Mouse (Mus musculus) midbrain, embryonic 15.5 days (tissue): ENCODE data around the gene Usp33. TPM values are rescaled to one million over a fixed set of nuclear protein-coding genes. Genes with fewer than 3 reads are reported as not detected.

ENCODE experiments used
- ATAC-seq: fragments of 200-750 bp; cut with Nextera tagmentation; replicated peaks from 2 replicates; pipeline ENCODE4 v1.8.0; 2017; ENCODE audit warnings: moderate TSS enrichment
- H3K27ac ChIP-seq: fragments of 300-500 bp; sonication (generic); 2 replicates; pipeline ENCODE4 v1.5.1; 2015; ENCODE audit warnings: mild to moderate bottlenecking, inconsistent platforms
- H3K27me3 ChIP-seq: fragments of 300-500 bp; sonication (generic); replicated peaks from 2 replicates; pipeline ENCODE4 v1.6.1; 2015; ENCODE audit warnings: inconsistent platforms
- H3K36me3 ChIP-seq: fragments of 300-500 bp; sonication (generic); replicated peaks from 2 replicates; pipeline ENCODE4 v1.6.1; 2015; ENCODE audit warnings: inconsistent platforms
- H3K4me1 ChIP-seq: fragments of 300-500 bp; sonication (generic); 2 replicates; pipeline ENCODE4 v1.6.1; 2015; ENCODE audit warnings: inconsistent platforms
- H3K4me2 ChIP-seq: fragments of 300-500 bp; sonication (generic); 2 replicates; pipeline ENCODE4 v1.6.1; 2015; ENCODE audit warnings: inconsistent platforms, mild to moderate bottlenecking, moderate library complexity
- H3K4me3 ChIP-seq: fragments of 300-500 bp; sonication (generic); 2 replicates; pipeline ENCODE4 v1.5.1; 2015; ENCODE audit warnings: mild to moderate bottlenecking, inconsistent platforms
- H3K9ac ChIP-seq: fragments of 300-500 bp; sonication (generic); 2 replicates; pipeline ENCODE4 v1.6.1; 2015; ENCODE audit warnings: mild to moderate bottlenecking, inconsistent platforms
- H3K9me3 ChIP-seq: fragments of 300-500 bp; sonication (generic); 2 replicates; pipeline ENCODE4 v1.6.1; 2016; ENCODE audit warnings: inconsistent platforms
- WGBS: fragments of 180-500 bp; shearing (Covaris S2); methylation state at CpG from one replicate; pipeline ENCODE4 v1.1.7; 2015; ENCODE audit warnings: mixed read lengths; 5-methylcytosine and 5-hydroxymethylcytosine counted together
- polyA plus RNA-seq: library from polyadenylated mRNA; unstranded; fragments of >200 nt; fragmentation: Nextera tagmentation; extraction: Ambion mirVana; gene quantifications from 2 replicates; pipeline ENCODE4 v1.2.1, GENCODE M21; 2015

Usp33 gene
- polyA plus RNA-seq, 1 experiment from 2014 or later: 92.8 TPM

DNA sequence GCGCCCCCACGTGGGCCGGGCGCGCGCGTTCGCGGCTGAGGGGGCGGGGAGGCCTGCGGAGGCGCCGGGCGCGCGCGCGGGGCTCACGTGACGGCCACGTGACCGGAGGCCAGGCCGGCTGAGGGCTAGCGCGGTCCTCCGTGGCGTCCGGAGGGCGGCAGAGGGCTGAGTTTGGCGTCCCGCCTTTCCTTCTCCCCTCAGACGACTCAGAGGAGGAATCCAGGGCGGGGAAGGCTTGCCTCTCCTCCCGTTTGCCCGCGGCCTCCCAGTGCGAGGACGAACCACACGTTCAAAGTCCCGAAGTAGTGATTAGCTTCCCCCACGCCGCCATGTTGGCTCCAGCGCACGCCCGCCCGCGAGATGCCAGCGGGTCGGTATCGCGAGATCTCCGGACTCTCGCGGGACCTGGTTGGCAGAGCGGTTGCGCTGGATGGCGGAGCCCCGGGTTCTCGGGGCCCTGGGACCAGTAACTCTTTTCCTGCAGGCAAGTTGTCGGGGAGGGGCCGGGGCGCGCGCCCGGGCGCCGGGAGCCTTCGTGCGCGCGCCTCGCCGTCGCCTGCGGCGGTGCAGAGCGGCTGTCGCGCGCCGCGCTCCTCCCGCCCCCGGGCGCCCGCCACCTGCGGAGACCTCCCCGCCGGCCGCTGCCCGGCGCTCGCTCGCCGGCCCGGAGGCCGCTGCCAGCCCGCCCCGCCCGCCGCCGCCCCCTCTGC, 50.2 kb downstream of the Usp33 start:
- peak; percentile 93 for ATAC-seq
- under 1% methylated on average over 87 of the region's 102 CpGs for WGBS
- Histone ChIP-seq H3K4me2 (peak overlapping the region; percentile 70), H3K27ac (peak overlapping the region; percentile 100), H3K4me1 (peaks cover 26% of the 10 kb centered on the region), H3K27me3 (no peaks in the 10 kb centered on the region), H3K9me3 (no peaks in the 10 kb centered on the region), H3K9ac (peak overlapping the region; percentile 90), H3K36me3 (no peaks in the 10 kb centered on the region; the same call in 1 of the 2 replicates), H3K4me3 (peak overlapping the region; percentile 85)

- Histone ChIP-seq H3K27me3 (no peaks in the 10 kb centered on the region), H3K9ac (peak overlapping the region; percentile 90), H3K4me1 (peaks cover 30% of the 10 kb centered on the region), H3K27ac (peak overlapping the region; percentile 100), H3K4me2 (peak overlapping the region; percentile 67), H3K36me3 (no peaks in the 10 kb centered on the region; the same call in 1 of the 2 replicates), H3K9me3 (no peaks in the 10 kb centered on the region), H3K4me3 (peak overlapping the region; percentile 85)
- ATAC-seq: no peak
- under 1% methylated on average over 10 of the region's 10 CpGs for WGBS
These were observed 50.7 kb downstream of the Usp33 start for GRCm38 (mm10) chr3:152396988-152397314.

DNA sequence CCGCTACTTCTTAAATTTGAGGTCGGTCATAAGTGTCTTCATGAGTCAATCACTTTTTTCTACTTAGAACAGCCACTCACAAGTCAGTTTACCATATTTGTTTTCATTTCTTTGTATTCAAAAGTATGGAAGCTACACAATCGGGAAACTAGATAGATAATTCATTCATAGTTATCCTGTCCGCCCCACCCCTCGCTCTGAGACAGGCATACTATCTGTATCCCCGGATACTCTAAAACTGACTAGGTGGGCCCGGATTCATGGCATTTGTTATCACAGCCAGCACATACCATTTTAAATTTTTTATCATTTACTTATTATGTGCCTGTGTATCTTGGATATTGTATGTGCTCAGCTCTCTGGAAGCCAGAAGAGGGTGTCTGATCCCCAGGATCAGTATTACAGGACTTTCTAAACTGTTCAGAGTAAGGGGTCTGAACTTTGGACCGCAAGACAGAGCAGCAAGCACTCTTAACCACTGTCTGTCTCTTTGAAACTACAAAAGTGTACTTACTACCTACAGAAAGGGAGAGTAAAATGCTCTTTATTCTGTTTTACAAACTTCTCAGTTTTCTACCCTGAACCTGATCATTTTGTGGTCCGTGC, 51.2 kb downstream of the Usp33 start:
- no peak for ATAC-seq
- 59% methylated on average over 9 of the region's 9 CpGs for WGBS
- Histone ChIP-seq H3K4me3 (peak overlapping the region; percentile 85), H3K4me1 (peaks cover 30% of the 10 kb centered on the region), H3K9ac (peak overlapping the region; percentile 90; the same call in 1 of the 2 replicates), H3K27me3 (no peaks in the 10 kb centered on the region), H3K27ac (no peak overlapping the region), H3K9me3 (no peaks in the 10 kb centered on the region), H3K4me2 (peak overlapping the region; percentile 67), H3K36me3 (no peaks in the 10 kb centered on the region; the same call in 1 of the 2 replicates)

- H3K4me3 ChIP-seq: no peak overlapping the region
- no peak overlapping the region for H3K4me2 ChIP-seq
- H3K27ac ChIP-seq: no peak overlapping the region
- H3K36me3 ChIP-seq: no peaks in the 10 kb centered on the region
- WGBS: 86% methylated on average over 5 of the region's 5 CpGs
- H3K27me3 ChIP-seq: no peaks in the 10 kb centered on the region
- no peaks in the 10 kb centered on the region for H3K9me3 ChIP-seq
- no peak for ATAC-seq
- H3K4me1 ChIP-seq: peaks cover 16% of the 10 kb centered on the region
- H3K9ac ChIP-seq: no peak overlapping the region
These were observed 54.2 kb downstream of the Usp33 start for GRCm38 (mm10) chr3:152400441-152400840.

GRCm38 (mm10) chr3:152400875-152401274, 54.6 kb downstream of the Usp33 start:
- no peaks in the 10 kb centered on the region for H3K9me3 ChIP-seq
- no peak for ATAC-seq
- no peaks in the 10 kb centered on the region for H3K27me3 ChIP-seq
- peaks cover 16% of the 10 kb centered on the region for H3K4me1 ChIP-seq
- no peak overlapping the region for H3K4me2 ChIP-seq
- no peaks in the 10 kb centered on the region for H3K36me3 ChIP-seq
- H3K9ac ChIP-seq: no peak overlapping the region
- no peak overlapping the region for H3K4me3 ChIP-seq
- WGBS: 89% methylated on average over 3 of the region's 3 CpGs
- H3K27ac ChIP-seq: no peak overlapping the region

GRCm38 (mm10) chr3:152401964-152402670, 55.8 kb downstream of the Usp33 start:
- Histone ChIP-seq H3K36me3 (no peaks in the 10 kb centered on the region), H3K27me3 (no peaks in the 10 kb centered on the region), H3K9ac (no peak overlapping the region), H3K9me3 (no peaks in the 10 kb centered on the region), H3K27ac (no peak overlapping the region), H3K4me3 (no peak overlapping the region), H3K4me2 (no peak overlapping the region), H3K4me1 (peaks cover 14% of the 10 kb centered on the region)
- 85% methylated on average over 7 of the region's 7 CpGs for WGBS
- no peak for ATAC-seq

DNA sequence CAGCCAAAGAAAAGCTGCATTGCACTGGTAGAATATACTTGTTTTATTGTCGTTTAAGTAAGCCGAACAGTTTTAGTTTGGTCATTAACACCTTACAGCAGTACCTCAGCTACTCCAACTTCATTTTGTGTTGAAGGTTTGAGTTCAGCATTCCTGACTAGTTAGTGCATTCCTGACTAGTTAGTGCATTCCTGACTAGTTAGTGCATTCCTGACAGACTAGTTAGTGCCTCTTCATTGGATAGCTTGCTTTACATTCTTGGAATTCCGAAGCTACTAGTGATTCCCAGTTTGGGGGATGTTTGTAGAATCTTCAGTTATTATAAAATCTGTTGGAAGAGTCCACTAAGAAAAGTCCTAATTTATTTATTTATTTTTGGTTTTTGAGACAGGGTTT, 56.4 kb downstream of the Usp33 start:
- Histone ChIP-seq H3K27ac (no peak overlapping the region), H3K4me2 (no peak overlapping the region), H3K9me3 (no peaks in the 10 kb centered on the region), H3K27me3 (no peaks in the 10 kb centered on the region), H3K36me3 (no peaks in the 10 kb centered on the region), H3K4me3 (no peak overlapping the region), H3K4me1 (peaks cover 8% of the 10 kb centered on the region), H3K9ac (no peak overlapping the region)
- no peak for ATAC-seq
- 95% methylated on average over 3 of the region's 3 CpGs for WGBS

DNA sequence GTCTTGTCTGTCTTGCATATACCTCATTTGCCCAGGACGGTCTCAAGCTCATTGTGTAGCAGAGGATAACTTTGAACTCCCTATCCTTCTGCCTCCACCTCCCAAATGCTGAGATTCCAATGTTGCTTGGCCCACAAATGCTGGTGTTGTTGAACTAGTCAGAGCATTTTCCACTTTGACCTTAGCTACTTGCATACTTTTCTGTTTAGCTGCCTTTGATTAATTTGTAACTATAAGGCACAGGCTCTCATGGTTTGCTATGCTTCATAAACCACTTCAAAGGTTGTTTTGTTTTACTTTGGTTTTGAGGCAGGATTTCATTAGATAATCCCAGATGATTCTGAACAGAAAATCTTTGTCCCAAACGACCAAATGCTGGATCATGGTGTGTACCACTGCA, 57.5 kb downstream of the Usp33 start:
- no peaks in the 10 kb centered on the region for H3K9me3 ChIP-seq
- H3K9ac ChIP-seq: no peak overlapping the region
- H3K36me3 ChIP-seq: no peaks in the 10 kb centered on the region
- H3K4me3 ChIP-seq: no peak overlapping the region
- ATAC-seq: no peak
- no peak overlapping the region for H3K27ac ChIP-seq
- WGBS: 66% methylated on average over 2 of the region's 2 CpGs
- H3K4me1 ChIP-seq: 0 out of 2 replicates have a peak, but pooled peaks cover 3% of the 10 kb centered on the region
- no peak overlapping the region for H3K4me2 ChIP-seq
- H3K27me3 ChIP-seq: no peaks in the 10 kb centered on the region

DNA sequence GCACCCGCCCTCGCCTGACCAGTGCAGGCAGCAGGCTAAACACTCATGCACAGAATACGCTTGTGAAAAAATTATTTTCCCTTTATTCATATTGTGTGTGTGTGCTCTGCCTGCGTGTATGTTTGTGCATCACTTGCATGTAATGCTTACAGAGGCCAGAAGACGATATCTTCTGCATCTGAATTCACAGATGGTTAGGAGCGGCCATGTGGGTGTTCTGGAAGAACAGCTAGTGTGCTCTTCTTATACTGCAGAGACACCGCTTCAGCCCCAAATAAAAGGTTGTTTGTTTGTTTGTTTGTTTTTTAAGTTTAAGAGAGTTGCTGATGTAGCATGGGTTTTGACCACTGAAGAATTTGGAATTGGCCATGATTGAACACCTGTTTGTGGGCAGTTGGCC, 59.1 kb downstream of the Usp33 start:
- Histone ChIP-seq H3K36me3 (no peaks in the 10 kb centered on the region), H3K9me3 (no peaks in the 10 kb centered on the region), H3K27me3 (no peaks in the 10 kb centered on the region), H3K4me1 (0 out of 2 replicates have a peak, but pooled peaks cover 3% of the 10 kb centered on the region), H3K4me3 (no peak overlapping the region), H3K27ac (no peak overlapping the region), H3K4me2 (no peak overlapping the region), H3K9ac (no peak overlapping the region)
- ATAC-seq: no peak
- WGBS: 94% methylated on average over 7 of the region's 7 CpGs

DNA sequence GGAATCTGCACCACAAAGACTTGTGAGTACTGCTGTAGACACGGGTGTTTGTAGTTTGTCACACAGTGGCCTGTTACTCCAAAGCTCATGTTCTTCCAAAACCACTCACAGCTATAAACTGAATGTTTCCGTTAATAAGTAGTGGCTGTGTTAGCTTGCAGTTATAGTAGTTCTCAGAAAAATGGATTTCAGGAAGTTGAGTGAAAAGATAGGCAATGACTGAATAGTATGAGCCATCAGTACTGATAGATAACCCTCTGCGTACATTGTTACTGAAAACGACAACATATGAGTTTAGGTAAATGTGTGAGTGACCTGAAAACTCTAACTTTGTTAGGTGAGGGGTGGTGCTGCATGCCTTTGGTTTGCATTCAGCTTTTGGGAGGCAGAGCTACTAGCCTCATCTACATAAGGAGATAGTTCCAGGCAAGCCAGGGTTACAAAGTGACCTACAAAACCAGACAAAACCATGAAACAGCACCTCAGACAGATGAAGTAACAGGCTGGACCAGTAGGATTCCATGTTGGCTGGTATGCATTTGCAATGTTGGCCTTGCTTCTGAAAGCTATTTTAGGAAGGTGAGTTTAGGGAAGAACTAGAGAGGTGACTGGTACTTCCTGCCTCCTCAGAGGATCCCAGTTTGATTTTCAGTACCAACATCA, 59.8 kb downstream of the Usp33 start:
- H3K9me3 ChIP-seq: no peaks in the 10 kb centered on the region
- 0 out of 2 replicates have a peak, but pooled peaks cover 3% of the 10 kb centered on the region for H3K4me1 ChIP-seq
- H3K27me3 ChIP-seq: no peaks in the 10 kb centered on the region
- 84% methylated on average over 4 of the region's 4 CpGs for WGBS
- H3K27ac ChIP-seq: no peak overlapping the region
- H3K9ac ChIP-seq: no peak overlapping the region
- no peak overlapping the region for H3K4me3 ChIP-seq
- no peak for ATAC-seq
- no peaks in the 10 kb centered on the region for H3K36me3 ChIP-seq
- H3K4me2 ChIP-seq: no peak overlapping the region

GRCm38 (mm10) chr3:152410980-152411551, 64.8 kb downstream of the Usp33 start:
- H3K36me3 ChIP-seq: no peaks in the 10 kb centered on the region
- no peaks in the 10 kb centered on the region for H3K27me3 ChIP-seq
- WGBS: 88% methylated on average over 7 of the region's 7 CpGs
- no peaks in the 10 kb centered on the region for H3K4me1 ChIP-seq
- no peak for ATAC-seq
- H3K4me3 ChIP-seq: no peak overlapping the region
- H3K9ac ChIP-seq: no peak overlapping the region
- H3K4me2 ChIP-seq: no peak overlapping the region
- no peak overlapping the region for H3K27ac ChIP-seq
- no peaks in the 10 kb centered on the region for H3K9me3 ChIP-seq

- Histone ChIP-seq H3K4me1 (no peaks in the 10 kb centered on the region), H3K4me3 (no peak overlapping the region), H3K36me3 (no peaks in the 10 kb centered on the region), H3K9me3 (no peaks in the 10 kb centered on the region), H3K9ac (no peak overlapping the region), H3K27ac (no peak overlapping the region), H3K4me2 (no peak overlapping the region), H3K27me3 (no peaks in the 10 kb centered on the region)
- ATAC-seq: no peak
- 88% methylated on average over 4 of the region's 4 CpGs for WGBS
These were observed 66.1 kb downstream of the Usp33 start for GRCm38 (mm10) chr3:152412362-152412761.
